Mouse (Mus musculus): ENCODE results near the gene Olfr1249. TPM values are rescaled to one million over a fixed set of nuclear protein-coding genes. Genes with fewer than 3 reads are reported as not detected.
"Not testable (repeated sequence)": the region's sequence is repeated elsewhere in the genome, so short reads cannot be mapped to it uniquely, and the experiment has no call there.

The Olfr1249 gene
- not detected in 2 replicates for polyA plus RNA-seq (2015; fragmentation: Nextera tagmentation; extraction: Ambion mirVana)

- Histone ChIP-seq H3K4me1 (replicated peaks) (no peaks in the 10 kb centered on the region), H3K4me2 (replicated peaks) (no peak within 1 kb of the TSS), H3K4me3 (replicated peaks) (no peak within 1 kb of the TSS), H3K36me3 (no peaks in the 10 kb centered on the region), H3K27ac (no peak within 1 kb of the TSS), H3K9me3 (no peaks in the 10 kb centered on the region), H3K27me3 (replicated peaks) (no peaks in the 10 kb centered on the region), H3K9ac (no peak within 1 kb of the TSS)
- WGBS: 84% methylated on average over 2 of the region's 2 CpGs
- no peak for ATAC-seq
These were observed at the start of gene Olfr1249 for GRCm38 (mm10) chr2:89634883-89635282. Olfr1249 (minus strand) TSS chr2:89634983.

DNA sequence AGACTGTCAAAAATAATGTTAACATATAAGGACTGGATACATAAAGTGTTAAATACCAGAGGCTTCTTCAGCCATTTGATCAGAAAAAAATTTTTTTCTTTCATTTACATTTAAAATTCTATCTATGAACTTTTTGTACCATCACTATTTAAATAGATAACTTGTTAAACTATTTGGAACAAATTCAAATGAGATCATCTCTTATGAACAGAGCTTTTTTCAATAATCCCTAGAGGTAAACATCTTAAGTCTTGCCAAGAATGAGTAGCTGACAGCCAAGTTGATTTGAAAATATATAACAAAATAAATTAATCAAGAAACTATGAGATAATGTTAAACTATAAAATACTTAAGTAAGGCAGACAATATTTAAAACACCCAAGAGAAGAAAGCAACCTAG, 37.1 kb upstream of the Olfr1249 start, which contains the start of gene Olfr1251:
Gene Olfr1251, minus strand, starts transcription at position 101 of the 400 bp plus-strand sequence.
- Histone ChIP-seq H3K27ac (no peak within 1 kb of the TSS), H3K9me3 (no peaks in the 10 kb centered on the region), H3K4me1 (replicated peaks) (no peaks in the 10 kb centered on the region), H3K36me3 (no peaks in the 10 kb centered on the region), H3K9ac (no peak within 1 kb of the TSS), H3K4me2 (replicated peaks) (no peak within 1 kb of the TSS), H3K4me3 (replicated peaks) (no peak within 1 kb of the TSS), H3K27me3 (replicated peaks) (no peaks in the 10 kb centered on the region)
- no peak for ATAC-seq

- Histone ChIP-seq H3K27me3 (replicated peaks) (no peaks in the 10 kb centered on the region), H3K4me3 (replicated peaks) (no peak within 1 kb of the TSS)
- no peak for ATAC-seq
These were observed 26.6 kb upstream of the Olfr1249 start, which contains the start of gene Olfr1250 for GRCm38 (mm10) chr2:89661367-89661766. Olfr1250 (minus strand) TSS chr2:89661467.

GRCm38 (mm10) chr2:89618145-89618544, 16.6 kb downstream of the Olfr1249 start, which contains the start of gene Olfr1248:
Olfr1248 (minus strand) TSS chr2:89618245.
- not testable (repeated sequence) for H3K27me3 ChIP-seq (replicated peaks); H3K4me1 ChIP-seq (replicated peaks); H3K9ac ChIP-seq; H3K4me2 ChIP-seq (replicated peaks); H3K27ac ChIP-seq; H3K36me3 ChIP-seq; H3K9me3 ChIP-seq; ATAC-seq; H3K4me3 ChIP-seq (replicated peaks)
- WGBS: 97% methylated on average over 1 of the region's 1 CpGs

More at GRCm38 (mm10) chr2:89661367-89661766, 26.6 kb upstream of the Olfr1249 start, which contains the start of gene Olfr1250:
- no peak within 1 kb of the TSS for H3K9ac ChIP-seq
- H3K36me3 ChIP-seq: no peaks in the 10 kb centered on the region
- H3K27ac ChIP-seq: no peak within 1 kb of the TSS
- no peaks in the 10 kb centered on the region for H3K9me3 ChIP-seq
- H3K4me1 ChIP-seq (replicated peaks): no peaks in the 10 kb centered on the region
- no peak within 1 kb of the TSS for H3K4me2 ChIP-seq (replicated peaks)

DNA sequence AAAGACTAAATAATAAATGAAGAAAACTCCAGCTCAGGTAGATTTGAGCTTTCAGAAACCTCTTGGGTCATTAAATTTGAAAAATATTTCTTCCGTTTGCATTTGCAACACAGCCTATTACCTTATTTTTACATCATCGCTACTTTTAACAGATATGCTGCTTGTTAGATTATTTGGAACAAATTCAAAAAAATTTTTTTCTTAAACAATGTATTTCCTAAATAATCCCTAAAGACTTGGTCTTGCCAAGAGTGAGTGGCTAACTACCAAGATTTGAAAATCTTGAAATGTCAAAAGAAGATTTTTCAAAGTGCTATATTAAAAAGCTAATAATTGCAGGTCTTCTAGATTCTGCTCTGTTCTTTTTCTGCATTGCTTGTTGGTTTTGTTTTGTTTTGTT, 20.8 kb downstream of the Olfr1249 start, which contains the start of gene Olfr1247:
Gene Olfr1247, minus strand, starts transcription at position 101 of the 400 bp plus-strand sequence.
- H3K36me3 ChIP-seq: no peaks in the 10 kb centered on the region
- no peak within 1 kb of the TSS for H3K4me3 ChIP-seq (replicated peaks)
- H3K4me1 ChIP-seq (replicated peaks): no peaks in the 10 kb centered on the region
- H3K4me2 ChIP-seq (replicated peaks): no peak within 1 kb of the TSS
- no peaks in the 10 kb centered on the region for H3K27me3 ChIP-seq (replicated peaks)
- 90% methylated on average over 2 of the region's 2 CpGs for WGBS
- H3K9ac ChIP-seq: no peak within 1 kb of the TSS
- ATAC-seq: no peak
- H3K27ac ChIP-seq: no peak within 1 kb of the TSS
- H3K9me3 ChIP-seq: no peaks in the 10 kb centered on the region

- Histone ChIP-seq H3K4me3 (replicated peaks) (no peak within 1 kb of the TSS), H3K27me3 (replicated peaks) (no peaks in the 10 kb centered on the region), H3K9ac (no peak within 1 kb of the TSS), H3K27ac (no peak within 1 kb of the TSS), H3K4me2 (replicated peaks) (no peak within 1 kb of the TSS), H3K36me3 (no peaks in the 10 kb centered on the region), H3K9me3 (no peaks in the 10 kb centered on the region), H3K4me1 (replicated peaks) (no peaks in the 10 kb centered on the region)
- no peak for ATAC-seq
- WGBS: 66% methylated on average over 2 of the region's 2 CpGs
These were observed 41.7 kb downstream of the Olfr1249 start, which contains the start of gene Olfr1246 for GRCm38 (mm10) chr2:89593057-89593456. Olfr1246 (minus strand) TSS chr2:89593157.

Other genes starting within 250 kb of the Olfr1249 start
- not detected in 2 replicates for gene Olfr1238, start 225.3 kb downstream of the Olfr1249 start, polyA plus RNA-seq (2015; fragmentation: Nextera tagmentation; extraction: Ambion mirVana)
- not detected in 2 replicates for gene Olfr1239, start 214.6 kb downstream of the Olfr1249 start, polyA plus RNA-seq (2015; fragmentation: Nextera tagmentation; extraction: Ambion mirVana)
- gene Olfr1240, start 192.0 kb downstream of the Olfr1249 start, polyA plus RNA-seq (2015; fragmentation: Nextera tagmentation; extraction: Ambion mirVana): not detected in 2 replicates
- not detected in 2 replicates for gene Olfr1241, start 147.9 kb downstream of the Olfr1249 start, polyA plus RNA-seq (2015; fragmentation: Nextera tagmentation; extraction: Ambion mirVana)
- not detected in 2 replicates for gene Olfr1242, start 136.6 kb downstream of the Olfr1249 start, polyA plus RNA-seq (2015; fragmentation: Nextera tagmentation; extraction: Ambion mirVana)
- not detected in 2 replicates for gene Olfr1243, start 103.5 kb downstream of the Olfr1249 start, polyA plus RNA-seq (2015; fragmentation: Nextera tagmentation; extraction: Ambion mirVana)
- gene Olfr1245, start 56.5 kb downstream of the Olfr1249 start, polyA plus RNA-seq (2015; fragmentation: Nextera tagmentation; extraction: Ambion mirVana): not detected in 2 replicates
- gene Olfr1246, start 41.8 kb downstream of the Olfr1249 start, polyA plus RNA-seq (2015; fragmentation: Nextera tagmentation; extraction: Ambion mirVana): not detected in 2 replicates
- not detected in 2 replicates for gene Olfr1247, start 20.9 kb downstream of the Olfr1249 start, polyA plus RNA-seq (2015; fragmentation: Nextera tagmentation; extraction: Ambion mirVana)
- gene Olfr1248, start 16.7 kb downstream of the Olfr1249 start, polyA plus RNA-seq (2015; fragmentation: Nextera tagmentation; extraction: Ambion mirVana): not detected in 2 replicates
- not detected in 2 replicates for gene Olfr1250, start 26.5 kb upstream of the Olfr1249 start, polyA plus RNA-seq (2015; fragmentation: Nextera tagmentation; extraction: Ambion mirVana)
- gene Olfr1251, start 37.0 kb upstream of the Olfr1249 start, polyA plus RNA-seq (2015; fragmentation: Nextera tagmentation; extraction: Ambion mirVana): not detected in 2 replicates
- gene Olfr1252, start 90.0 kb upstream of the Olfr1249 start, polyA plus RNA-seq (2015; fragmentation: Nextera tagmentation; extraction: Ambion mirVana): not detected in 2 replicates
- gene Olfr1253, start 122.1 kb upstream of the Olfr1249 start, polyA plus RNA-seq (2015; fragmentation: Nextera tagmentation; extraction: Ambion mirVana): not detected in 2 replicates
- gene Olfr1254, start 158.6 kb upstream of the Olfr1249 start, polyA plus RNA-seq (2015; fragmentation: Nextera tagmentation; extraction: Ambion mirVana): not detected in 2 replicates
- gene Olfr1255, start 177.1 kb upstream of the Olfr1249 start, polyA plus RNA-seq (2015; fragmentation: Nextera tagmentation; extraction: Ambion mirVana): not detected in 2 replicates
- not detected in 2 replicates for gene Olfr1256, start 206.6 kb upstream of the Olfr1249 start, polyA plus RNA-seq (2015; fragmentation: Nextera tagmentation; extraction: Ambion mirVana)
- not detected in 2 replicates for gene Olfr48, start 213.2 kb upstream of the Olfr1249 start, polyA plus RNA-seq (2015; fragmentation: Nextera tagmentation; extraction: Ambion mirVana)
- gene Olfr1257, start 243.5 kb upstream of the Olfr1249 start, polyA plus RNA-seq (2015; fragmentation: Nextera tagmentation; extraction: Ambion mirVana): 0.09 TPM in 1 of 2 replicates, not detected in the other

All from intestine, embryonic 15.5 days (tissue).